Mouse (Mus musculus) megakaryocyte, embryonic 14.5 days (primary cell): ENCODE data around the gene Pde6h. TPM values are rescaled to one million over a fixed set of nuclear protein-coding genes. Genes with fewer than 3 reads are reported as not detected.

Experiments used
- H3K27me3 ChIP-seq: replicated peaks from 2 replicates; pipeline ENCODE3; 2012; ENCODE audit warnings: inconsistent platforms
- H3K36me3 ChIP-seq: replicated peaks from 2 replicates; pipeline ENCODE3; 2012; ENCODE audit warnings: low read length, inconsistent platforms, mixed read lengths
- H3K4me1 ChIP-seq: 2 replicates; pipeline ENCODE4 v1.6.1; 2012; ENCODE audit warnings: inconsistent platforms
- H3K4me3 ChIP-seq: replicated peaks from 2 replicates; pipeline ENCODE3; 2012; ENCODE audit warnings: moderate library complexity, mild to moderate bottlenecking, inconsistent platforms
- H3K9me3 ChIP-seq: 2 replicates; pipeline ENCODE4 v1.6.1; 2012; ENCODE audit warnings: inconsistent platforms
- FLI1 ChIP-seq: IDR thresholded peaks from 2 replicates; pipeline ENCODE4 v1.6.1; 2012; ENCODE audit warnings: low read length, inconsistent platforms, mixed read lengths
- GATA1 ChIP-seq: IDR thresholded peaks from 3 replicates; pipeline ENCODE4 v1.6.1; 2012; ENCODE audit warnings: mixed read lengths, low read length, inconsistent platforms, borderline replicate concordance
- polyA plus RNA-seq: library from polyadenylated mRNA; stranded (reverse); fragments of >175 nt; gene quantifications from 2 replicates; pipeline ENCODE4 v1.2.3, GENCODE M21; 2012; ENCODE audit warnings: low replicate concordance; ENCODE audit not compliant: insufficient read depth

Pde6h gene
- polyA plus RNA-seq, 1 experiment = 0.06 TPM

GRCm38 (mm10) chr6:136906937-136907293 lies 16.7 kb upstream of the Pde6h start:
- TF ChIP-seq GATA1 = no peak
- no peak for TF ChIP-seq FLI1
- H3K9me3 ChIP-seq = peaks cover 6% of the 10 kb centered on the region; the same call in 1 of the 2 replicates
- no peaks in the 10 kb centered on the region for H3K27me3 ChIP-seq
- H3K4me1 ChIP-seq = peaks cover 43% of the 10 kb centered on the region
- no peak overlapping the region for H3K4me3 ChIP-seq
- peaks cover 42% of the 10 kb centered on the region for H3K36me3 ChIP-seq

- H3K4me3 ChIP-seq = no peak overlapping the region
- H3K36me3 ChIP-seq = peaks cover 68% of the 10 kb centered on the region
- peaks cover 6% of the 10 kb centered on the region; the same call in 1 of the 2 replicates for H3K9me3 ChIP-seq
- H3K4me1 ChIP-seq = peaks cover 17% of the 10 kb centered on the region
- no peaks in the 10 kb centered on the region for H3K27me3 ChIP-seq
- TF ChIP-seq FLI1 = no peak
- no peak for TF ChIP-seq GATA1
These were observed 13.3 kb upstream of the Pde6h start for GRCm38 (mm10) chr6:136910247-136910890.

- H3K36me3 ChIP-seq = peaks cover 82% of the 10 kb centered on the region
- no peak overlapping the region for H3K4me3 ChIP-seq
- H3K27me3 ChIP-seq = no peaks in the 10 kb centered on the region
- peaks cover 11% of the 10 kb centered on the region; the same call in 1 of the 2 replicates for H3K4me1 ChIP-seq
- peaks cover 6% of the 10 kb centered on the region; the same call in 1 of the 2 replicates for H3K9me3 ChIP-seq
- TF ChIP-seq FLI1 (no peak), GATA1 (no peak)
These were observed 10.8 kb upstream of the Pde6h start for GRCm38 (mm10) chr6:136912751-136913265.

GRCm38 (mm10) chr6:136913384-136914126 lies 10.1 kb upstream of the Pde6h start:
- peaks cover 6% of the 10 kb centered on the region; the same call in 1 of the 2 replicates for H3K9me3 ChIP-seq
- H3K36me3 ChIP-seq = peaks cover 85% of the 10 kb centered on the region
- H3K4me3 ChIP-seq = no peak overlapping the region
- peaks cover 11% of the 10 kb centered on the region; the same call in 1 of the 2 replicates for H3K4me1 ChIP-seq
- no peaks in the 10 kb centered on the region for H3K27me3 ChIP-seq
- no peak for TF ChIP-seq GATA1
- TF ChIP-seq FLI1 = no peak

GRCm38 (mm10) chr6:136914234-136914633 lies 9.4 kb upstream of the Pde6h start:
- Histone ChIP-seq H3K27me3 (no peaks in the 10 kb centered on the region), H3K9me3 (peaks cover 6% of the 10 kb centered on the region; the same call in 1 of the 2 replicates), H3K36me3 (peaks cover 83% of the 10 kb centered on the region), H3K4me3 (no peak overlapping the region), H3K4me1 (peaks cover 11% of the 10 kb centered on the region; the same call in 1 of the 2 replicates)
- TF ChIP-seq GATA1 = no peak
- TF ChIP-seq FLI1 = no peak

GRCm38 (mm10) chr6:136915721-136916395 lies 7.8 kb upstream of the Pde6h start:
- TF ChIP-seq FLI1 (no peak), GATA1 (no peak)
- Histone ChIP-seq H3K36me3 (peaks cover 78% of the 10 kb centered on the region), H3K4me3 (no peak overlapping the region), H3K4me1 (peaks cover 14% of the 10 kb centered on the region; the same call in 1 of the 2 replicates), H3K9me3 (peaks cover 2% of the 10 kb centered on the region; the same call in 1 of the 2 replicates), H3K27me3 (no peaks in the 10 kb centered on the region)

- no peak for TF ChIP-seq GATA1
- no peak for TF ChIP-seq FLI1
- peaks cover 74% of the 10 kb centered on the region for H3K36me3 ChIP-seq
- H3K27me3 ChIP-seq = no peaks in the 10 kb centered on the region
These were observed 5.7 kb upstream of the Pde6h start for GRCm38 (mm10) chr6:136917885-136918284.

GRCm38 (mm10) chr6:136920320-136921257 lies 3.0 kb upstream of the Pde6h start:
- H3K36me3 ChIP-seq = peaks cover 80% of the 10 kb centered on the region
- H3K4me3 ChIP-seq = no peak overlapping the region
- no peak for TF ChIP-seq FLI1
- TF ChIP-seq GATA1 = no peak
- no peaks in the 10 kb centered on the region for H3K9me3 ChIP-seq
- peaks cover 7% of the 10 kb centered on the region; the same call in 1 of the 2 replicates for H3K4me1 ChIP-seq
- no peaks in the 10 kb centered on the region for H3K27me3 ChIP-seq

More at GRCm38 (mm10) chr6:136917885-136918284, 5.7 kb upstream of the Pde6h start:
- Histone ChIP-seq H3K4me3 (no peak overlapping the region), H3K9me3 (no peaks in the 10 kb centered on the region), H3K4me1 (peaks cover 15% of the 10 kb centered on the region; the same call in 1 of the 2 replicates)
